Mouse (Mus musculus) lung, postnatal 0 days (tissue): ENCODE measurements at regions not wholly inside any gene's neighbourhood (a gene's known extent, or its start where the extent isn't known, plus 50 kb on each side); places are given as distances from the start of the nearest gene placed in this dataset.

ENCODE experiments used
- ATAC-seq: fragments of 200-750 bp; cut with Nextera tagmentation; 2 replicates; pipeline ENCODE4 v1.8.0; 2017; ENCODE audit warnings: moderate library complexity
- DNase-seq: peaks from one replicate; pipeline ENCODE4 v3.0.0-alpha.2; 2016; ENCODE audit warnings: low spot score
- H3K27ac ChIP-seq: fragments of 300-500 bp; sonication (generic); 2 replicates; pipeline ENCODE4 v1.5.1; 2014; ENCODE audit warnings: antibody characterized with exemption, mild to moderate bottlenecking, low read length, mixed read lengths
- H3K27me3 ChIP-seq: fragments of 300-500 bp; sonication (generic); replicated peaks from 2 replicates; pipeline ENCODE4 v1.6.1; 2014; ENCODE audit warnings: low read length, mixed read lengths; ENCODE audit not compliant: insufficient read depth
- H3K36me3 ChIP-seq: fragments of 300-500 bp; sonication (generic); 2 replicates; pipeline ENCODE4 v1.6.1; 2014; ENCODE audit warnings: low read length, mixed read lengths; ENCODE audit not compliant: insufficient read depth
- H3K4me1 ChIP-seq: fragments of 300-500 bp; sonication (generic); 2 replicates; pipeline ENCODE4 v1.6.1; 2014; ENCODE audit warnings: antibody characterized with exemption, low read depth, low read length, mixed read lengths; ENCODE audit not compliant: insufficient read depth
- H3K4me2 ChIP-seq: fragments of 300-500 bp; sonication (generic); replicated peaks from 2 replicates; pipeline ENCODE4 v1.6.1; 2014; ENCODE audit warnings: low read depth, mild to moderate bottlenecking, low read length, moderate library complexity, mixed read lengths
- H3K4me3 ChIP-seq: fragments of 300-500 bp; sonication (generic); 2 replicates; pipeline ENCODE4 v1.5.1; 2014; ENCODE audit warnings: low read depth, low read length
- H3K9ac ChIP-seq: fragments of 300-500 bp; sonication (generic); replicated peaks from 2 replicates; pipeline ENCODE4 v1.6.1; 2014; ENCODE audit warnings: low read depth, mild to moderate bottlenecking
- H3K9me3 ChIP-seq: fragments of 300-500 bp; sonication (generic); 2 replicates; pipeline ENCODE4 v1.6.1; 2016; ENCODE audit warnings: low read length, mixed read lengths
- CTCF ChIP-seq: IDR thresholded peaks from 2 replicates; pipeline ENCODE4 v1.5.1; 2016; ENCODE audit warnings: antibody characterized with exemption, mild to moderate bottlenecking
- EP300 ChIP-seq: IDR thresholded peaks from 2 replicates; pipeline ENCODE4 v1.6.1; 2016; ENCODE audit warnings: antibody characterized with exemption, mild to moderate bottlenecking, control low read depth
- WGBS: fragments of 180-500 bp; shearing (Covaris S2); extraction: QIAGEN DNeasy Blood & Tissue Kit; methylation state at CpG from one replicate; pipeline ENCODE4 v1.1.7; 2014; 5-methylcytosine and 5-hydroxymethylcytosine counted together

DNA sequence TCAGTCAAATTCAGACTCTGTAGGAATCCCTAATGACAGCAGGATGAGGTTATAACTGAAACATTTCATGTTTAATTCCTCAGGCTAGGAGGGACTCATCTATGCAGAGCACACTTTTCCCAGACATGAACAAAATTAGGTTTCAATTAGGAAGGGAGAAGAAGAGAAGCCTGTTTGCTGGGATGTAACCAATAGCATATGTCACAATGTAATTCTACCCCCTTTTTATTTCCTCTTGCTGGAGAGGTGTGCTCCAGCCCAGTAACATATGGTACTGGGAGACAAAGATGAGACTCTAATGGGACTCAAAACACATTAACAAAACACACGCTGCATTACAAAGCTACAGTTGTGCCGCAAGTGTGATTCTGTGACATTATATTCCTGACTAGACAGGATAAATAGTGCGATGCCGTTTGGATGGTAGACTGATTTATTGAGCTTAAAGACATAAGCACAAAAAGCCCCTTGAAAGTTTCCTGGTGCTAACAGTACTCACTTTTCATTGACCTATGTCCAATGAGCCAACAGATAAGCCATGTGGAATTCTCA, 69.5 kb upstream of the Gbe1 start:
- no peak for TF ChIP-seq CTCF
- TF ChIP-seq EP300 = no peak

DNA sequence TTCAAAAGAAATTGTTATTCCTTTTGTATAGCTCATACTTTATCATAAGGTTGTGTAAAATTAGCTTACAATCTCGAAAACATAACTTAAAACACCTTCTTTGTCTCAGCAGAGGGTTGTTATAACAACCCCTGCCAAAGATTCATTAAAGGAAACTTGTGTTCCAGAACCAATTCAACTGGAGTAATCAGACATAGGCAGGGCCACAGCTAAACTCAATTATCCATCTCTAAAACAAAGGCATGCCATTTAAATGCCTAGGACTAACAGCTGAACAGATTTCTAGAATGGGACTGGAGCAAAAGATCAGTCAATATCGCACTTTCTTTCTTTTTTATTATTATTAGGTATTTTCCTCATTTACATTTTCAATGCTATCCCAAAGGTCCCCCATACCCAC, 68.8 kb upstream of the Gbe1 start:
- Histone ChIP-seq H3K4me2 (no peak overlapping the region), H3K4me3 (no peak overlapping the region), H3K36me3 (no peaks in the 10 kb centered on the region), H3K4me1 (no peaks in the 10 kb centered on the region), H3K9ac (no peak overlapping the region), H3K9me3 (no peaks in the 10 kb centered on the region), H3K27ac (no peak overlapping the region), H3K27me3 (no peaks in the 10 kb centered on the region)
- ATAC-seq (no peak), DNase-seq (no peak)
- TF ChIP-seq EP300 (no peak), CTCF (no peak)
- 72% methylated on average over 2 of the region's 2 CpGs for WGBS

More for the DNA sequence above, 69.5 kb upstream of the Gbe1 start:
- 88% methylated on average over 4 of the region's 4 CpGs for WGBS
- H3K27me3 ChIP-seq = no peaks in the 10 kb centered on the region
- H3K9me3 ChIP-seq = no peaks in the 10 kb centered on the region
- no peak overlapping the region for H3K27ac ChIP-seq
- no peaks in the 10 kb centered on the region for H3K4me1 ChIP-seq
- H3K36me3 ChIP-seq = no peaks in the 10 kb centered on the region
- ATAC-seq (no peak), DNase-seq (no peak)
- H3K4me2 ChIP-seq = no peak overlapping the region
- no peak overlapping the region for H3K4me3 ChIP-seq
- H3K9ac ChIP-seq = no peak overlapping the region

DNA sequence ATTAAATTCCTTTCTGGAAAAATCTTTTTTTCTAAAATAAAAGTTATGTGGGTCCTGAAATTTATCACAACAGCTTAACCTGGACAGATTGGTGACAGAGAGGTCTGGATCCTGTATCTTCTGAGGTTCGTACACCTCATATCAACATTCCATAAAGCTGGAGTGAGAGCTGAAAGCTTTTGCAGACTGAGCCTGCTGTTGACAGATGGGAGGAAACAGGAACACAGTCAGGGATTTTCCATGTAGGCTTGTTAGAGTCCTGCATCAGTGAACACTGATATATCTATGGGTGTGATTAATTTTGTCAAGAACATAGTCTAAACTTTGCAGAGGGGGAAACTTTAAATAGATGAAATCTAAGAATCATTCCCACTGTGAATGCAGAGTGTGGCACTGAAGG, 54.4 kb upstream of the Gbe1 start:
- H3K36me3 ChIP-seq = no peaks in the 10 kb centered on the region
- TF ChIP-seq CTCF = no peak
- TF ChIP-seq EP300 = no peak
- ATAC-seq (no peak), DNase-seq (no peak)
- no peak overlapping the region for H3K4me3 ChIP-seq
- H3K4me1 ChIP-seq = no peaks in the 10 kb centered on the region
- no peaks in the 10 kb centered on the region for H3K9me3 ChIP-seq
- no peak overlapping the region for H3K4me2 ChIP-seq
- 48% methylated on average over 1 of the region's 1 CpGs for WGBS
- H3K27me3 ChIP-seq = no peaks in the 10 kb centered on the region
- no peak overlapping the region for H3K9ac ChIP-seq
- H3K27ac ChIP-seq = no peak overlapping the region

DNA sequence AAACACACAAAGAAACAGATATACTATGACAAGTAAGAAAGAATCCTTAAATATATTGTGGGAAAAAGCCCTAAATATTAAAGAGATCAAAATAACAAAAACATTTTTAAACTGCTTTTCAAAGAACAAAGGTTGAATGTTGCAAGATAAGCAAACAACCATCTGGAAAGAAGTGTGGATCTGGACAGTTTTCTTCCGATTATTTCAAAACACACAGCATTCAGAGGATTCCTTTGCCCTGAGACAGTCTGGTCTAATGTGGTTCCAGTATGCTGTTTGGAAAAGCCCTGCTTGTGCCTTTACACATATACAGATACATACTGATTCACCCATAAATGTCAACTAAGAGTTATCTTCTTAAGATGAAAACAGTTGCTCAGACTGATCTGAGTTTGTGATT, 53.6 kb upstream of the Gbe1 start:
- ATAC-seq = no peak
- no peak overlapping the region for H3K9ac ChIP-seq
- peak; percentile 5 for DNase-seq
- no peak overlapping the region for H3K27ac ChIP-seq
- WGBS = 38% methylated on average over 1 of the region's 1 CpGs
- H3K9me3 ChIP-seq = no peaks in the 10 kb centered on the region
- no peak overlapping the region for H3K4me2 ChIP-seq
- no peaks in the 10 kb centered on the region for H3K4me1 ChIP-seq
- no peak for TF ChIP-seq EP300
- no peak for TF ChIP-seq CTCF
- no peaks in the 10 kb centered on the region for H3K36me3 ChIP-seq
- H3K4me3 ChIP-seq = no peak overlapping the region
- H3K27me3 ChIP-seq = no peaks in the 10 kb centered on the region
